Mouse (Mus musculus) left cerebral cortex, adult 18-20 months (tissue): Measurements from ENCODE around the gene Thrap3. TPM values are rescaled to one million over a fixed set of nuclear protein-coding genes. Genes with fewer than 3 reads are reported as not detected.

Experiments used
- total RNA-seq, 2 experiments: library from RNA; stranded (reverse); gene quantifications; 2 replicates each; pipeline ENCODE4 v1.2.3; 2021

The Thrap3 gene
- total RNA-seq, 2 experiments from 2014 or later, result 132 to 156 TPM

Other genes starting within 250 kb of the Thrap3 start
- 1 to 10 TPM; 4.2 to 5.3 TPM for gene Csf3r, start 178.2 kb downstream of the Thrap3 start, total RNA-seq
- 10 to 100 TPM; 43.7 to 52.4 TPM for gene Mrps15, start 155.8 kb downstream of the Thrap3 start, total RNA-seq
- 10 to 100 TPM; 54.5 TPM for gene Oscp1, start 144.2 kb downstream of the Thrap3 start, total RNA-seq
- gene Lsm10, start 106.1 kb downstream of the Thrap3 start, total RNA-seq, result 10 to 100 TPM; 12.2 to 17.6 TPM
- gene Stk40, start 98.8 kb downstream of the Thrap3 start, total RNA-seq, result 10 to 100 TPM; 43.5 to 48.3 TPM
- 1 to 10 TPM; 2.4 to 2.9 TPM for gene Eva1b, start 55.0 kb downstream of the Thrap3 start, total RNA-seq
- gene Sh3d21, start 39.3 kb downstream of the Thrap3 start, total RNA-seq, result under 1 TPM; 0.59 to 0.77 TPM
- gene Map7d1, start 53.6 kb upstream of the Thrap3 start, total RNA-seq, result 100 to 1,000 TPM; 251 to 254 TPM
- gene Trappc3, start 59.6 kb upstream of the Thrap3 start, total RNA-seq, result 10 to 100 TPM; 84.5 to 87.3 TPM
- 1 to 10 TPM; 1.7 to 2.8 TPM for gene Col8a2, start 84.0 kb upstream of the Thrap3 start, total RNA-seq
- gene Adprhl2, start 118.9 kb upstream of the Thrap3 start, total RNA-seq, result 10 to 100 TPM; 28.6 to 30.9 TPM
- gene Tekt2, start 122.9 kb upstream of the Thrap3 start, total RNA-seq, result 1 to 10 TPM; 1.0 to 1.1 TPM
- 10 to 100 TPM; 33.2 to 35.6 TPM for gene Ago3, start 226.8 kb upstream of the Thrap3 start, total RNA-seq